Mouse (Mus musculus): Measurements from ENCODE around the gene En2. TPM values are rescaled to one million over a fixed set of nuclear protein-coding genes. Genes with fewer than 3 reads are reported as not detected.

En2 gene
- polyA plus RNA-seq, 1 experiment: 72.9 TPM

DNA sequence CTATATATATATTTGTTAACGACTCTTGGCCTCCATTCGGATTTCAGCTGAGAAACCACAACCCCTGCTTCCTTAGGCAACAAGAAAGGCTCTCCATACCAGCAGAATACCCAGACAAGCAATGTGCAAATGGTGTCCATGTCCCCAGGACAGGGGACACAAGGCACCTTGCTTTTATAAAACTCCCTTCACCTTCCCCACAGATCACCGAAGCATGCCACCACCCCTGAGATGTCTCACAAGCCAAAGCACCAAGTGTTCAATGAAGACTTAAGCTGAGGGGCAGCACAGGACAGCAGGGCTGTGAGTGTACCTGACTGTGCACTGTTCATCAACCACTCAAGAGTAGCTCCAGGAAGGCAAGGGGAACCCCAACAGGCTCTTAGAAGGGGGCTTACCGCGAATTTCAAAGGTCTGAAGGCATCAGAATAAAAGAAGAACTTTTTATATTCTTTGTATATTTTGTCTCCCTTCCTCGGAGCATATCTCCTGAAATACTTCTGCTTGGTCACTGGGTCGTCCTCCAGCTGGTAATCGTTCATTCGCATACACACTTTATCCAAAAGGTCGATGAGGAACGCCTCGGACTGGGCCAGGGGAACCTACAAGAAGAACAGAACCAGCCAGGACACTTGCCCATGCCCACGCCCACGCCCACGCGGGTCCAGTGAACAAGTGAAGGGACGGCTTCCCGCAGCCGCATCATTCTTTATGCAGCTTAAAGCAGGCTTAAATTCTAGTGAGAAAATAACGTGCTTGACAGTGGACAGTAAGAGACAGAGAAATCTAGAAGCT is 43.4 kb downstream of the En2 start:
- no peak for TF ChIP-seq CTCF (IDR thresholded peaks at IDR 0.05; ENCODE audit: borderline replicate concordance, insufficient read depth, low read depth, low read length)
- no peak for TF ChIP-seq POLR2A (IDR thresholded peaks at IDR 0.05; ENCODE audit: borderline replicate concordance, insufficient read depth, low read length)
- WGBS: 3% methylated on average over 20 of the region's 20 CpGs
- Histone ChIP-seq H3K4me1 (ENCODE audit: control insufficient read depth, insufficient read depth, low read length) (peaks cover 21% of the 10 kb centered on the region; the same call in 1 of the 2 replicates), H3K27ac (ENCODE audit: insufficient read depth, low read length) (peak overlapping the region; percentile 99), H3K27me3 (ENCODE audit: control insufficient read depth, insufficient read depth, low read length) (no peaks in the 10 kb centered on the region), H3K4me3 (replicated peaks; ENCODE audit: insufficient read depth, low read depth, low read length) (peak overlapping the region; percentile 100)
- DNase-seq: peak; percentile 70 to 72

DNA sequence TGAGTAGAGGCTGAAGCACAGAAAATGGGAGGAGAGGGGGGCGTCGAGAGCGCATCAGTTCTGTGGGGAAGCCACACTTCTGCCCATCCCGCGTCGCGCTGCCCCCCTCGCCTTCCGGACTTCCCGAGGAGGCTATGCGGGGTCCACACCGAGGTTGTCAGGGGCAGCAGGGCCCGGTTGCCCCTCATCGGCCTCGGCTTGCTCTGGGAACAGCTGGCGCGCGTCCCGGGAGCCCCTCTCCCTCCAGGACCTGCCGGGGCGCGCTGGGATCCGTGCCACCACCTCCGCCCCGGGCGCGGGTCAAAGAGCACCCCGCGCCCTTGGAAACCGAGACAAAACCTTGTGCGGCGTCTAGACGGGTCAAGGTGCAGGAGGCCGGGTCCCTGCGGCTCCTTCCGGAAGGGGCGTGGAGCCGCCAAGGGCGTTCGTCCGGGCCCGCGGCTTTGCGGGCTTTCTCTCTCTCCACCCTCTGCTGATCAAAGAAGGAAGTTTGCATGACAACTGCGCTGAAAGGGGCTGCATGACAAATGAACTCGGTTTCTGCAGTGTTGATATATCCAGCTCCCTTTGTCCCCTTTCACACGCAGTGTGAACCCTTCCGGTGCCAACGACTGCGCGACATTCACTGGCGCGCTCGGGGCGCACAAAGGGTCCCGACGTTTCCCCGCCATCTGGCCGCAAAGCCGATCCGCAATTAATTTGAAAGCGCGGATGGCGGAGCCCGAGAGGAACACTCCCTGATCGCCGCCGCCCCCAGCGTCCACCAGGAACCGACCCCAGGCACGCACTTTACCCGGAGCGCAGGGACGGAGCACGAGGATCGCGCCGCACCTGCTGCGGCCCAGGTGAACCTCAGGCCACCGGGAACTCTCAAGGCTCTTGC is 44.3 kb downstream of the En2 start:
- TF ChIP-seq POLR2A (IDR thresholded peaks at IDR 0.05; ENCODE audit: borderline replicate concordance, insufficient read depth, low read length): peak; percentile 34; the same call in 1 of the 2 replicates
- 0 out of 2 replicates have a peak, but pooled peaks have one; percentile 1 for TF ChIP-seq CTCF (IDR thresholded peaks at IDR 0.05; ENCODE audit: borderline replicate concordance, insufficient read depth, low read depth, low read length)
- WGBS: under 1% methylated on average over 80 of the region's 80 CpGs
- peak overlapping the region; percentile 99 for H3K27ac ChIP-seq (ENCODE audit: insufficient read depth, low read length)
- DNase-seq: peak; percentile 78 to 86
- peaks cover 20% of the 10 kb centered on the region for H3K4me1 ChIP-seq (ENCODE audit: control insufficient read depth, insufficient read depth, low read length)
- no peaks in the 10 kb centered on the region for H3K27me3 ChIP-seq (ENCODE audit: control insufficient read depth, insufficient read depth, low read length)
- H3K4me3 ChIP-seq (replicated peaks; ENCODE audit: insufficient read depth, low read depth, low read length): peak overlapping the region; percentile 100

DNA sequence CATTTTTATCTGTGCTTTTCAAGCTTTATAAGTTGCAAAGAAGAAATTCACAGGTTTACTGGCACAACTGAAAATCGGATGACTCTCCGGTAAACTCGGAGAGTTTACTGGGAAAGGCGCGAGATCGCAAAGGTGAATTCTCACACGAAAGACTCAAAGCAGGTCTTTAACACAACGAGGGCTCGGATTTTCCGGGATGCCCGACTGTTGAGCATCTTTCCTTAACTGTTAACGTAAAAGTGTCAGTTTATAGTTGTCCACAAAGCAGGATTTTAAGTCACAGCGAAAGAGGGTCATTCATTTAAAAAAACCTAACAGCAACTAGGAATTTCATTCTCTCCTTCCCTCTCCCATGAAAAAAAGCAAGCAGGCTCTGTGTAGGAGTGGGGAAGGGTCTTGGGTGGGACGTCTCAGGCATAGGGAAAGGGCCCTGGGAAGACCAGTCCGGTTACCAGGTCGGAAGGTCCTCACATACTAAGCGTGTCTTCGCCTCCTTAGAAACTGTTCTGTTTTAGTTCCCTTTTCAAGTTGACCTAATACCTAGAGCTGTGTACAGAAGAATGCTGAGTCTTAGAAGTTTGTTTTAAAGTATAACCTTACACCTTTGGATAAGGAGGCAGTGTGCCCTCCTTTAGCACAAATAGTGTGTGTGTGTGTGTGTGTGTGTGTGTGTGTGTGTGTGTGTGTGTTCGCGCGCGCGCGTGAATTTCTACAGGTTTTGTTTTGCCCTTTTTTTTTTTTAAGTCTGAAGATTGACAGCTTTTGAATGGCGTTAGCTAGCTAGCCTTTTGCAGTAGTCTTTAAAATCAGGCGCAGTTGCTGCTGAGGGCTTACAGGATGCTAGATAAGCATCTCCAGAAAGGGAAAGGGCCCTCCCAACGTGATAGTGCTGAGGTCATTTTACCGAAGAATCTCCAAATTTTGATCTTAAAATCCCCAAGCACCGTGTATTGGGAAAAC is 45.4 kb downstream of the En2 start:
- Histone ChIP-seq H3K27ac (ENCODE audit: insufficient read depth, low read length) (peak overlapping the region; percentile 94), H3K4me3 (replicated peaks; ENCODE audit: insufficient read depth, low read depth, low read length) (peak overlapping the region; percentile 100), H3K4me1 (ENCODE audit: control insufficient read depth, insufficient read depth, low read length) (peaks cover 18% of the 10 kb centered on the region), H3K27me3 (ENCODE audit: control insufficient read depth, insufficient read depth, low read length) (no peaks in the 10 kb centered on the region)
- no peak for TF ChIP-seq CTCF (IDR thresholded peaks at IDR 0.05; ENCODE audit: borderline replicate concordance, insufficient read depth, low read depth, low read length)
- TF ChIP-seq POLR2A (IDR thresholded peaks at IDR 0.05; ENCODE audit: borderline replicate concordance, insufficient read depth, low read length): no peak
- peak; percentile 53 to 60 for DNase-seq
- WGBS: 4% methylated on average over 29 of the region's 29 CpGs

DNA sequence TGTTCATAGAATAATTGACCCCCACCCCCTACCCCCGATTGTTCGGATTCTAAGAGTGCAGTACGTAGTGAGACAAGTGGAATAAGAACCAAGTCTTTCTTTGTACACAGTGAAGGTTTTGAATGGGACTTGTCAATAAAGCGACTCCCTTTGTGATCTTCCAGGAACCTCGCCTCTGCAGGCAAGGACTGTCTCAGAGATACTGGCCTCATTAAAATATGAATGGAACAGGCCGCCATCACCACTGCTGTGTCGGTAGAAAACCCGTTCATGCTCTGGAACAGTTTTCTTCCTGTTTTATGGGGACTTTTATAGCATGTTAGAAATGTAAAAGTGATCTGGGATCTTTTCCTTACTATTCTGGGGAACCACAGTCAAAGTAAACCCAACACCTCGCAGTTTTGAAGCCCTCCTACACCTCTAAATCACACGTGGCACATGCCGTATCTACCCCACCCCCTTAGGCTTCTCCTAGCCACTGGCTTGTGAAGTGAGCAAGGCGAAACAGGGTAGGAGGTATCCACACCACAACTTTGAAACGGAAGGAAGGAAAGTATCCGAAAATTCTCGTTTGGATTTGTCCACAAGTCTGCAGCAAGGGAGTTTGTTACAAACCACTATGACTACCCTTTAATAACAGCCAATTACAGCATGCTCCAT is 46.3 kb downstream of the En2 start:
- no peak for TF ChIP-seq POLR2A (IDR thresholded peaks at IDR 0.05; ENCODE audit: borderline replicate concordance, insufficient read depth, low read length)
- TF ChIP-seq CTCF (IDR thresholded peaks at IDR 0.05; ENCODE audit: borderline replicate concordance, insufficient read depth, low read depth, low read length): no peak
- H3K27ac ChIP-seq (ENCODE audit: insufficient read depth, low read length): peak overlapping the region; percentile 59
- 32% methylated on average over 15 of the region's 15 CpGs for WGBS
- H3K4me1 ChIP-seq (ENCODE audit: control insufficient read depth, insufficient read depth, low read length): peaks cover 15% of the 10 kb centered on the region
- no peaks in the 10 kb centered on the region for H3K27me3 ChIP-seq (ENCODE audit: control insufficient read depth, insufficient read depth, low read length)
- DNase-seq: peak in 1 of 2 experiments; percentile 51
- H3K4me3 ChIP-seq (replicated peaks; ENCODE audit: insufficient read depth, low read depth, low read length): peak overlapping the region; percentile 33

DNA sequence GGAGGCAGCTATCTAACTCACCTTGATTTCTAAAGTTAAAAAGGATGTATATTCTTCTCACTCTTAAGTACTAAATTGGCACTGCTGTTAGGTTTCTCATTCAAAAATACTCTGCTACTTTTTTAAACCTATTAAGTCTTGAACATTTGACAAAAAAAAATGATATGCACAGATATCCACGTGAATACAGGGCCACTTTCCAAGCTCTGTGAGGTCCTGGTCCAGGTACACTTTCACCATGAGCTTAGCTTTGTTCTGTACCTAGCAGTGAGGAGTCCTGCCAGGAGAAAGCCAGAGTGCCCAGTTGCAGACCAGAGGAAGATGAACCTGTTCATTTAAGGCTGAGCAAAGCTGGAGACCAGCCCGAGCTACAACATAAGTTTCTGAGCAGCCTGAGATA is 47.9 kb downstream of the En2 start:
- peaks cover 9% of the 10 kb centered on the region for H3K4me1 ChIP-seq (ENCODE audit: control insufficient read depth, insufficient read depth, low read length)
- no peak overlapping the region for H3K4me3 ChIP-seq (replicated peaks; ENCODE audit: insufficient read depth, low read depth, low read length)
- DNase-seq: no peak
- H3K27me3 ChIP-seq (ENCODE audit: control insufficient read depth, insufficient read depth, low read length): no peaks in the 10 kb centered on the region
- WGBS: 63% methylated on average over 2 of the region's 2 CpGs
- H3K27ac ChIP-seq (ENCODE audit: insufficient read depth, low read length): no peak overlapping the region
- no peak for TF ChIP-seq CTCF (IDR thresholded peaks at IDR 0.05; ENCODE audit: borderline replicate concordance, insufficient read depth, low read depth, low read length)
- no peak for TF ChIP-seq POLR2A (IDR thresholded peaks at IDR 0.05; ENCODE audit: borderline replicate concordance, insufficient read depth, low read length)

DNA sequence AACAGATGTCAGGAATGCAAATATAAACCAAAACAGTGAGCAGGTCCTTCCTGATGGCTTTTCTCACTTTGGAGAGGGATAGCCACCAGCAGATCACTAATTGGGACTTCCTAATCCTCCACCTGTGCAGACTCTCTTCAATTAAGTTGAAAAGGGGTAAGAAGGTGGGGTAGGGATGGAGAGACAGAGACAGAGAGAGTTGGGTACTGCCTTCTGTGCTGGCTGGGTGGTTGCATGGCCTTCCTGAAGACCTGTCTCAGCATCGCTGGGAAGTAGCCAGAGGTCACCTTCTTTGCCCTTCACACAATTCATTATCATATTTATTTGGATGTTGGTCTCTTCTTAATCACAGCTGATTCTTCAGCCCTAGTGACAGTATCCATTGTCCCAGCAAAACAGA is 54.1 kb downstream of the En2 start:
- DNase-seq: no peak
- TF ChIP-seq POLR2A (IDR thresholded peaks at IDR 0.05; ENCODE audit: borderline replicate concordance, insufficient read depth, low read length): no peak
- no peak for TF ChIP-seq CTCF (IDR thresholded peaks at IDR 0.05; ENCODE audit: borderline replicate concordance, insufficient read depth, low read depth, low read length)
- WGBS: 88% methylated on average over 1 of the region's 1 CpGs
- no peak overlapping the region for H3K27ac ChIP-seq (ENCODE audit: insufficient read depth, low read length)
- H3K4me3 ChIP-seq (replicated peaks; ENCODE audit: insufficient read depth, low read depth, low read length): no peak overlapping the region
- H3K4me1 ChIP-seq (ENCODE audit: control insufficient read depth, insufficient read depth, low read length): no peaks in the 10 kb centered on the region
- no peaks in the 10 kb centered on the region for H3K27me3 ChIP-seq (ENCODE audit: control insufficient read depth, insufficient read depth, low read length)

Other genes with a start within 250 kb of the En2 start
- gene Insig1, start 94.3 kb upstream of the En2 start, polyA plus RNA-seq (2012; rRNA removed): 115 and 125 TPM in 2 replicates
- 313 and 399 TPM in 2 replicates for gene Cnpy1, start 80.1 kb downstream of the En2 start, polyA plus RNA-seq (2012; rRNA removed)
- gene Rbm33, start 151.4 kb downstream of the En2 start, polyA plus RNA-seq (2012; rRNA removed): 52.4 and 58.0 TPM in 2 replicates